Comparison of ENCODE assay signal across 24 mouse cellular contexts in the genomic region with DNA sequence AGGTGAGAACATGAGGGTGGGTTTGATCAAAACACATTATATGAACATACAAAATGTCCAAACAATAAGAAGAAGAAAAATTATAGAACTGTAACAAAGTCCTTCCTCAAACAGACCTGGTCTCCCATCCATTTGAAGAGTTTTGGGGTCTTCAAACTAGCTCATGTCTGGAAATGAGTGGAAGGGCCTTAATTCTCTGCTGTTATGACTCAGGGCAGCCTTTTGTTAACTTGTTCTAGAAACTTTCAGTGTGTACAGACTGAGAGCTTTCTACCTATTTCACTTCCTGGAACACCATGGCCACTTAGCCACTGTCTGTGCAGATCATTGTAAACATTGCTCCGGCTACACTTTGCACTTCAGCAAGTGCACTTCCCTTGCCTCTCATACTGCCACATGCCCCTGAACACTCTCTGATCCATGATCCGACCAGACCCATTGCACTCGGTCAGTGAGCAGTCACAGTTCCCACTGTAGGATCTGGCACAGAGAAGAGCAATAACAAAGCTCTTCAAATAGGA. TPM values are rescaled to one million over a fixed set of nuclear protein-coding genes. Genes with fewer than 3 reads are reported as not detected.
"Had no signal": no experiment of that assay in that cellular context is flagged by ENCODE, and none has a peak within 500 bp of the region (broad histone marks: within the 10 kb centered on the region; RNA-seq: fewer than 3 reads in every experiment).

No protein-coding gene starts in this region.

- H3K36me3 ChIP-seq: kidney, embryonic 15.5 days; limb, embryonic 12.5 days; limb, embryonic 15.5 days; lung, embryonic 15.5 days; midbrain, embryonic 10.5 days; midbrain, embryonic 13.5 days; neural tube, embryonic 13.5 days had no signal

- DNase-seq: kidney, adult 11 months; kidney, adult 8-10 months; kidney, postnatal 10 days; kidney, postnatal 36 days; layer of hippocampus, postnatal 36 days; left cerebral cortex, postnatal 4 days; lung, adult 18-20 months; lung, postnatal 10 days; lung, postnatal 36 days; retina, postnatal 1 day; right cerebral cortex, postnatal 25 days; thymus, postnatal 25 days had no signal

- H3K4me3 ChIP-seq: kidney, embryonic 15.5 days; left cerebral cortex, adult 2 months; limb, embryonic 12.5 days; limb, embryonic 15.5 days; lung, embryonic 15.5 days; megakaryocyte, embryonic 14.5 days; midbrain, embryonic 10.5 days; midbrain, embryonic 13.5 days; myocyte; neural tube, embryonic 13.5 days had no signal

- H3K9me3 ChIP-seq: kidney, embryonic 15.5 days; limb, embryonic 15.5 days; lung, embryonic 15.5 days had no signal

- H3K27me3 ChIP-seq: kidney, embryonic 15.5 days; limb, embryonic 12.5 days; limb, embryonic 15.5 days; lung, embryonic 15.5 days; midbrain, embryonic 13.5 days; neural tube, embryonic 13.5 days had no signal

- ATAC-seq: midbrain, embryonic 13.5 days; midbrain, embryonic 16.5 days had no signal

- H3K9ac ChIP-seq: kidney, embryonic 15.5 days; limb, embryonic 12.5 days; limb, embryonic 15.5 days; lung, embryonic 15.5 days; midbrain, embryonic 13.5 days; neural tube, embryonic 13.5 days had no signal

- H3K4me1 ChIP-seq: kidney, embryonic 15.5 days; limb, embryonic 12.5 days; limb, embryonic 15.5 days; lung, embryonic 15.5 days; midbrain, embryonic 10.5 days; midbrain, embryonic 13.5 days; neural tube, embryonic 13.5 days had no signal

- H3K4me2 ChIP-seq: kidney, embryonic 15.5 days; limb, embryonic 12.5 days; limb, embryonic 15.5 days; lung, embryonic 15.5 days; midbrain, embryonic 13.5 days; neural tube, embryonic 13.5 days had no signal

- H3K27ac ChIP-seq: kidney, embryonic 15.5 days; left cerebral cortex, adult 2 months; limb, embryonic 12.5 days; limb, embryonic 15.5 days; lung, embryonic 15.5 days; midbrain, embryonic 10.5 days; midbrain, embryonic 13.5 days; neural tube, embryonic 13.5 days had no signal

RNA-seq across cellular contexts. Expression of a gene that starts 4.1 kb away (rescaled TPM):
- polyA plus RNA-seq: kidney, embryonic 15.5 days; limb, embryonic 12.5 days; limb, embryonic 15.5 days; lung, embryonic 15.5 days; midbrain, embryonic 10.5 days; midbrain, embryonic 13.5 days; midbrain, embryonic 16.5 days; myocyte; neural tube, embryonic 13.5 days; spleen, adult 2 months had no signal
